Mouse (Mus musculus): ENCODE results near the gene Mlip. TPM values are rescaled to one million over a fixed set of nuclear protein-coding genes. Genes with fewer than 3 reads are reported as not detected.

Mlip gene
- polyA plus RNA-seq, 1 experiment from 2014 or later = 1.4 TPM

DNA sequence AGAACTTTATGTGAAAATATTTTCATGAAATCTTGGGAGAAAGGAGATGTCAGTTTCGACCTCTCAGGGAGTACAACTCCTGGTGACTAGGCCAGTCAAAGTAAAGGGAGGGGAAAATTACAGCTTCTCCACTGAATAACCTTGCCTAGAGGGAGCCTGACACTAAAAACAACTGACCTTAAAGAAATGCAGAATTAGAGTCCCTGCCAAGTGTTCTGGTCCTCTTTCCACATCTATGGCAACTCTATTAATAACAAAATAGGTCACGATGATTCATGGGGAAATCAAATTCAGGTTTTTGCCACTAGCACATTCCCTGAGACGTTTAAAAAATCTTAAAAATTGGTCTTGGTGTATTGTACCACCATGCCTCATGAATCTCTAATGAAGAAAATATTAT lies 34.4 kb downstream of the Mlip start:
- no peak overlapping the region for H3K4me2 ChIP-seq (ENCODE audit: low read depth, low read length)
- no peaks in the 10 kb centered on the region for H3K27me3 ChIP-seq (ENCODE audit: control insufficient read depth, insufficient read depth, low read length)
- H3K36me3 ChIP-seq (ENCODE audit: control insufficient read depth, insufficient read depth, low read length) = no peaks in the 10 kb centered on the region
- 83% methylated on average over 3 of the region's 3 CpGs for WGBS
- ATAC-seq (ENCODE audit: low read depth) = no peak
- H3K27ac ChIP-seq (ENCODE audit: low read depth, low read length) = no peak overlapping the region
- no peaks in the 10 kb centered on the region for H3K9me3 ChIP-seq (ENCODE audit: control insufficient read depth, low read length)
- no peaks in the 10 kb centered on the region for H3K4me1 ChIP-seq (ENCODE audit: control insufficient read depth, insufficient read depth, low read length)
- H3K9ac ChIP-seq (replicated peaks; ENCODE audit: low read depth, low read length) = no peak overlapping the region
- no peak overlapping the region for H3K4me3 ChIP-seq (ENCODE audit: low read depth, low read length)

- no peak overlapping the region for H3K27ac ChIP-seq (ENCODE audit: low read depth, low read length)
- H3K4me1 ChIP-seq (ENCODE audit: control insufficient read depth, insufficient read depth, low read length) = no peaks in the 10 kb centered on the region
- H3K9me3 ChIP-seq (ENCODE audit: control insufficient read depth, low read length) = no peaks in the 10 kb centered on the region
- H3K4me2 ChIP-seq (ENCODE audit: low read depth, low read length) = no peak overlapping the region
- no peak for ATAC-seq (ENCODE audit: low read depth)
- H3K27me3 ChIP-seq (ENCODE audit: control insufficient read depth, insufficient read depth, low read length) = no peaks in the 10 kb centered on the region
- H3K4me3 ChIP-seq (ENCODE audit: low read depth, low read length) = no peak overlapping the region
- no peaks in the 10 kb centered on the region for H3K36me3 ChIP-seq (ENCODE audit: control insufficient read depth, insufficient read depth, low read length)
- WGBS = 90% methylated on average over 6 of the region's 6 CpGs
- H3K9ac ChIP-seq (replicated peaks; ENCODE audit: low read depth, low read length) = no peak overlapping the region
These were observed 42.2 kb downstream of the Mlip start for GRCm38 (mm10) chr9:77310548-77310947.

- Histone ChIP-seq H3K4me2 (ENCODE audit: low read depth, low read length) (no peak overlapping the region), H3K36me3 (ENCODE audit: control insufficient read depth, insufficient read depth, low read length) (no peaks in the 10 kb centered on the region), H3K9ac (replicated peaks; ENCODE audit: low read depth, low read length) (no peak overlapping the region), H3K4me3 (ENCODE audit: low read depth, low read length) (no peak overlapping the region), H3K27ac (ENCODE audit: low read depth, low read length) (no peak overlapping the region), H3K27me3 (ENCODE audit: control insufficient read depth, insufficient read depth, low read length) (no peaks in the 10 kb centered on the region), H3K4me1 (ENCODE audit: control insufficient read depth, insufficient read depth, low read length) (no peaks in the 10 kb centered on the region), H3K9me3 (ENCODE audit: control insufficient read depth, low read length) (no peaks in the 10 kb centered on the region)
- WGBS = 88% methylated on average over 2 of the region's 2 CpGs
- no peak for ATAC-seq (ENCODE audit: low read depth)
These were observed 47.4 kb downstream of the Mlip start for GRCm38 (mm10) chr9:77305417-77305816.

GRCm38 (mm10) chr9:77302340-77302739 lies 50.4 kb downstream of the Mlip start:
- Histone ChIP-seq H3K36me3 (ENCODE audit: control insufficient read depth, insufficient read depth, low read length) (no peaks in the 10 kb centered on the region), H3K9me3 (ENCODE audit: control insufficient read depth, low read length) (no peaks in the 10 kb centered on the region), H3K27me3 (ENCODE audit: control insufficient read depth, insufficient read depth, low read length) (no peaks in the 10 kb centered on the region), H3K27ac (ENCODE audit: low read depth, low read length) (no peak overlapping the region), H3K9ac (replicated peaks; ENCODE audit: low read depth, low read length) (no peak overlapping the region), H3K4me1 (ENCODE audit: control insufficient read depth, insufficient read depth, low read length) (no peaks in the 10 kb centered on the region), H3K4me3 (ENCODE audit: low read depth, low read length) (no peak overlapping the region), H3K4me2 (ENCODE audit: low read depth, low read length) (no peak overlapping the region)
- 82% methylated on average over 8 of the region's 8 CpGs for WGBS
- ATAC-seq (ENCODE audit: low read depth) = no peak

- Histone ChIP-seq H3K27ac (ENCODE audit: low read depth, low read length) (no peak overlapping the region), H3K36me3 (ENCODE audit: control insufficient read depth, insufficient read depth, low read length) (no peaks in the 10 kb centered on the region), H3K27me3 (ENCODE audit: control insufficient read depth, insufficient read depth, low read length) (no peaks in the 10 kb centered on the region), H3K4me3 (ENCODE audit: low read depth, low read length) (no peak overlapping the region), H3K9ac (replicated peaks; ENCODE audit: low read depth, low read length) (no peak overlapping the region), H3K9me3 (ENCODE audit: control insufficient read depth, low read length) (no peaks in the 10 kb centered on the region), H3K4me2 (ENCODE audit: low read depth, low read length) (no peak overlapping the region), H3K4me1 (ENCODE audit: control insufficient read depth, insufficient read depth, low read length) (no peaks in the 10 kb centered on the region)
- WGBS = 96% methylated on average over 5 of the region's 5 CpGs
- ATAC-seq (ENCODE audit: low read depth) = no peak
These were observed 64.8 kb downstream of the Mlip start for GRCm38 (mm10) chr9:77287958-77288357.

- no peak overlapping the region for H3K9ac ChIP-seq (replicated peaks; ENCODE audit: low read depth, low read length)
- no peak overlapping the region for H3K4me2 ChIP-seq (ENCODE audit: low read depth, low read length)
- no peak overlapping the region for H3K27ac ChIP-seq (ENCODE audit: low read depth, low read length)
- 67% methylated on average over 5 of the region's 5 CpGs for WGBS
- H3K9me3 ChIP-seq (ENCODE audit: control insufficient read depth, low read length) = no peaks in the 10 kb centered on the region
- H3K27me3 ChIP-seq (ENCODE audit: control insufficient read depth, insufficient read depth, low read length) = no peaks in the 10 kb centered on the region
- H3K36me3 ChIP-seq (ENCODE audit: control insufficient read depth, insufficient read depth, low read length) = no peaks in the 10 kb centered on the region
- no peak overlapping the region for H3K4me3 ChIP-seq (ENCODE audit: low read depth, low read length)
- no peaks in the 10 kb centered on the region for H3K4me1 ChIP-seq (ENCODE audit: control insufficient read depth, insufficient read depth, low read length)
- no peak for ATAC-seq (ENCODE audit: low read depth)
These were observed 73.4 kb downstream of the Mlip start for GRCm38 (mm10) chr9:77279371-77279770.

GRCm38 (mm10) chr9:77278055-77278454 lies 74.7 kb downstream of the Mlip start:
- 53% methylated on average over 3 of the region's 3 CpGs for WGBS
- Histone ChIP-seq H3K9ac (replicated peaks; ENCODE audit: low read depth, low read length) (no peak overlapping the region), H3K4me2 (ENCODE audit: low read depth, low read length) (no peak overlapping the region), H3K4me3 (ENCODE audit: low read depth, low read length) (no peak overlapping the region), H3K27ac (ENCODE audit: low read depth, low read length) (no peak overlapping the region), H3K9me3 (ENCODE audit: control insufficient read depth, low read length) (no peaks in the 10 kb centered on the region), H3K4me1 (ENCODE audit: control insufficient read depth, insufficient read depth, low read length) (no peaks in the 10 kb centered on the region), H3K36me3 (ENCODE audit: control insufficient read depth, insufficient read depth, low read length) (no peaks in the 10 kb centered on the region), H3K27me3 (ENCODE audit: control insufficient read depth, insufficient read depth, low read length) (no peaks in the 10 kb centered on the region)
- no peak for ATAC-seq (ENCODE audit: low read depth)

GRCm38 (mm10) chr9:77277270-77277669 lies 75.5 kb downstream of the Mlip start:
- no peak overlapping the region for H3K4me3 ChIP-seq (ENCODE audit: low read depth, low read length)
- 79% methylated on average over 5 of the region's 5 CpGs for WGBS
- no peaks in the 10 kb centered on the region for H3K9me3 ChIP-seq (ENCODE audit: control insufficient read depth, low read length)
- no peak for ATAC-seq (ENCODE audit: low read depth)
- no peak overlapping the region for H3K9ac ChIP-seq (replicated peaks; ENCODE audit: low read depth, low read length)
- no peak overlapping the region for H3K4me2 ChIP-seq (ENCODE audit: low read depth, low read length)
- no peak overlapping the region for H3K27ac ChIP-seq (ENCODE audit: low read depth, low read length)
- no peaks in the 10 kb centered on the region for H3K27me3 ChIP-seq (ENCODE audit: control insufficient read depth, insufficient read depth, low read length)
- H3K4me1 ChIP-seq (ENCODE audit: control insufficient read depth, insufficient read depth, low read length) = no peaks in the 10 kb centered on the region
- no peaks in the 10 kb centered on the region for H3K36me3 ChIP-seq (ENCODE audit: control insufficient read depth, insufficient read depth, low read length)

- WGBS = 48% methylated on average over 5 of the region's 5 CpGs
- Histone ChIP-seq H3K4me3 (ENCODE audit: low read depth, low read length) (no peak overlapping the region), H3K27ac (ENCODE audit: low read depth, low read length) (no peak overlapping the region), H3K27me3 (ENCODE audit: control insufficient read depth, insufficient read depth, low read length) (no peaks in the 10 kb centered on the region), H3K4me1 (ENCODE audit: control insufficient read depth, insufficient read depth, low read length) (no peaks in the 10 kb centered on the region), H3K9ac (replicated peaks; ENCODE audit: low read depth, low read length) (no peak overlapping the region), H3K9me3 (ENCODE audit: control insufficient read depth, low read length) (no peaks in the 10 kb centered on the region), H3K36me3 (ENCODE audit: control insufficient read depth, insufficient read depth, low read length) (no peaks in the 10 kb centered on the region), H3K4me2 (ENCODE audit: low read depth, low read length) (no peak overlapping the region)
- no peak for ATAC-seq (ENCODE audit: low read depth)
These were observed 76.2 kb downstream of the Mlip start for GRCm38 (mm10) chr9:77276451-77277154.
